Mouse (Mus musculus) CD8-positive naive resting alpha-beta T cell, adult 2 months (primary cell): ENCODE results near the gene Tmem43.

Experiments
- DNase-seq, 2 experiments: peaks; one replicate each; pipeline ENCODE4 v3.0.0; 2022; ENCODE audit warnings: low read depth in 2 of 2, low spot score in 2 of 2

Gene Tmem43

GRCm38 (mm10) chr6:91488496-91489212 lies 15.2 kb downstream of the Tmem43 start:
- no peak for DNase-seq

GRCm38 (mm10) chr6:91489872-91490271 lies 16.4 kb downstream of the Tmem43 start:
- DNase-seq: no peak

GRCm38 (mm10) chr6:91491004-91491403 lies 17.5 kb downstream of the Tmem43 start:
- DNase-seq: no peak

- DNase-seq: no peak
Measured at GRCm38 (mm10) chr6:91493053-91493452, 19.6 kb downstream of the Tmem43 start.

GRCm38 (mm10) chr6:91494526-91494925 lies 21.0 kb downstream of the Tmem43 start:
- no peak for DNase-seq

- DNase-seq: no peak
Measured at GRCm38 (mm10) chr6:91503302-91503701, 29.8 kb downstream of the Tmem43 start.

- peak; percentile 29 to 41 for DNase-seq
Measured at GRCm38 (mm10) chr6:91506036-91506435, 32.5 kb downstream of the Tmem43 start.

GRCm38 (mm10) chr6:91508041-91508440 lies 34.5 kb downstream of the Tmem43 start:
- DNase-seq: no peak

GRCm38 (mm10) chr6:91509326-91509725 lies 35.8 kb downstream of the Tmem43 start:
- DNase-seq: peak; percentile 63 to 73

GRCm38 (mm10) chr6:91510211-91510610 lies 36.7 kb downstream of the Tmem43 start:
- no peak for DNase-seq

- no peak for DNase-seq
Measured at GRCm38 (mm10) chr6:91514135-91514534, 40.6 kb downstream of the Tmem43 start.

GRCm38 (mm10) chr6:91514737-91515362 lies 41.3 kb downstream of the Tmem43 start:
- peak; percentile 4 to 12 for DNase-seq

GRCm38 (mm10) chr6:91515545-91516449 lies 42.3 kb downstream of the Tmem43 start, which contains the start of the genes Xpc and Lsm3:
TSS of gene Xpc (minus strand) at chr6:91515888.
TSS of gene Lsm3 (plus strand) at chr6:91515928.
- DNase-seq: peak; percentile 97 to 99

GRCm38 (mm10) chr6:91518454-91519020 lies 45.0 kb downstream of the Tmem43 start:
- no peak for DNase-seq

- DNase-seq: no peak
Measured at GRCm38 (mm10) chr6:91522816-91523215, 49.3 kb downstream of the Tmem43 start.

- DNase-seq: no peak
Measured at GRCm38 (mm10) chr6:91525544-91525943, 52.0 kb downstream of the Tmem43 start.

GRCm38 (mm10) chr6:91527227-91527860 lies 53.8 kb downstream of the Tmem43 start:
- peak in 1 of 2 experiments; percentile 4 for DNase-seq

GRCm38 (mm10) chr6:91528265-91528664 lies 54.8 kb downstream of the Tmem43 start:
- no peak for DNase-seq

GRCm38 (mm10) chr6:91530673-91531072 lies 57.2 kb downstream of the Tmem43 start:
- DNase-seq: no peak

GRCm38 (mm10) chr6:91531276-91531675 lies 57.8 kb downstream of the Tmem43 start:
- DNase-seq: no peak

- no peak for DNase-seq
Measured at GRCm38 (mm10) chr6:91532661-91533060, 59.2 kb downstream of the Tmem43 start.
